Mouse (Mus musculus) CH12.LX (cell line): ENCODE measurements around the gene Senp6.

Experiments
- CHD1 ChIP-seq: IDR thresholded peaks from 2 replicates; pipeline ENCODE4 v1.6.1; 2012; ENCODE audit warnings: low read depth, low read length, improper control_type of control experiment, inconsistent platforms
- CHD2 ChIP-seq: IDR thresholded peaks from 2 replicates; pipeline ENCODE4 v1.6.1; 2011; ENCODE audit warnings: low read length, improper control_type of control experiment
- CTCF ChIP-seq, 2 experiments: IDR thresholded peaks in 1 of 2; conservative IDR thresholded peaks in 1 of 2; 2 replicates each; pipeline ENCODE4 v1.5.1; 2011 to 2012; ENCODE audit warnings: low read depth in 2 of 2, low read length in 2 of 2, improper control_type of control experiment in 1 of 2, inconsistent platforms in 1 of 2, mild to moderate bottlenecking in 1 of 2, moderate library complexity in 1 of 2
- E2F4 ChIP-seq: IDR thresholded peaks from 2 replicates; pipeline ENCODE4 v1.6.1; 2011; ENCODE audit warnings: low read depth, low read length, improper control_type of control experiment; ENCODE audit not compliant: insufficient replicate concordance
- EP300 ChIP-seq: IDR thresholded peaks from 2 replicates; pipeline ENCODE4 v1.6.1; 2011; ENCODE audit warnings: low read length, improper control_type of control experiment
- GABPA ChIP-seq: IDR thresholded peaks from 2 replicates; pipeline ENCODE4 v1.6.1; 2012; ENCODE audit warnings: low read depth, low read length, improper control_type of control experiment, inconsistent platforms; ENCODE audit not compliant: insufficient replicate concordance
- MXI1 ChIP-seq: IDR thresholded peaks from 2 replicates; pipeline ENCODE4 v1.6.1; 2011; ENCODE audit warnings: mild to moderate bottlenecking, low read depth, low read length, improper control_type of control experiment
- POLR2A ChIP-seq: IDR thresholded peaks from 2 replicates; pipeline ENCODE4 v1.6.1; 2011; ENCODE audit warnings: low read depth, mild to moderate bottlenecking, improper control_type of control experiment, low read length
- RAD21 ChIP-seq: IDR thresholded peaks from 2 replicates; pipeline ENCODE4 v1.6.1; 2011; ENCODE audit warnings: low read depth, mild to moderate bottlenecking, low read length, improper control_type of control experiment, moderate library complexity
- SIN3A ChIP-seq: IDR thresholded peaks from 2 replicates; pipeline ENCODE4 v1.6.1; 2012; ENCODE audit warnings: low read length, improper control_type of control experiment, inconsistent platforms
- USF1 ChIP-seq: IDR thresholded peaks from 2 replicates; pipeline ENCODE4 v1.6.1; 2014; ENCODE audit warnings: low read depth, mild to moderate bottlenecking, inconsistent platforms, low read length, improper control_type of control experiment
- ZC3H11A ChIP-seq: IDR thresholded peaks from 2 replicates; pipeline ENCODE4 v1.6.1; 2012; ENCODE audit warnings: low read depth, mild to moderate bottlenecking, inconsistent platforms, low read length, improper control_type of control experiment
- ZKSCAN1 ChIP-seq: IDR thresholded peaks from 2 replicates; pipeline ENCODE4 v1.6.1; 2012; ENCODE audit warnings: low read depth, inconsistent platforms, low read length, improper control_type of control experiment, borderline replicate concordance

GRCm38 (mm10) chr9:80173629-80174028, 106.9 kb downstream of the Senp6 start:
- TF ChIP-seq CHD1 (no peak), POLR2A (no peak), CTCF (conservative IDR thresholded peaks at IDR 0.05 in 1 of 2, IDR thresholded peaks at IDR 0.05 in 1 of 2; ENCODE audit: low read depth in 2 of 2, low read length in 2 of 2) (no peak), CHD2 (no peak), EP300 (no peak), GABPA (no peak), ZKSCAN1 (no peak), ZC3H11A (no peak), E2F4 (no peak), SIN3A (no peak), USF1 (no peak), MXI1 (no peak), RAD21 (no peak)
